Mouse (Mus musculus) midbrain, embryonic 13.5 days (tissue): ENCODE measurements around the gene Dock8. TPM values are rescaled to one million over a fixed set of nuclear protein-coding genes. Genes with fewer than 3 reads are reported as not detected.
A peak's percentile ranks its signal among the peaks of the same experiment; 100 is the strongest.

ENCODE experiments used
- ATAC-seq: fragments of 200-750 bp; cut with Nextera tagmentation; 2 replicates; pipeline ENCODE4 v1.8.0; 2017; ENCODE audit warnings: mild to moderate bottlenecking, moderate TSS enrichment, moderate library complexity
- H3K27ac ChIP-seq: fragments of 300-500 bp; sonication (generic); 2 replicates; pipeline ENCODE4 v1.5.1; 2015; ENCODE audit warnings: inconsistent platforms, mild to moderate bottlenecking, moderate library complexity
- H3K27me3 ChIP-seq: fragments of 300-500 bp; sonication (generic); 2 replicates; pipeline ENCODE4 v1.6.1; 2015; ENCODE audit warnings: mild to moderate bottlenecking, inconsistent platforms
- H3K36me3 ChIP-seq: fragments of 300-500 bp; sonication (generic); 2 replicates; pipeline ENCODE4 v1.6.1; 2015; ENCODE audit warnings: mild to moderate bottlenecking, inconsistent platforms
- H3K4me1 ChIP-seq: fragments of 300-500 bp; sonication (generic); replicated peaks from 2 replicates; pipeline ENCODE4 v1.6.1; 2015; ENCODE audit warnings: inconsistent platforms
- H3K4me2 ChIP-seq: fragments of 300-500 bp; sonication (generic); replicated peaks from 2 replicates; pipeline ENCODE4 v1.6.1; 2015; ENCODE audit warnings: moderate library complexity, mild to moderate bottlenecking, inconsistent platforms
- H3K4me3 ChIP-seq: fragments of 300-500 bp; sonication (generic); replicated peaks from 2 replicates; pipeline ENCODE4 v1.5.1; 2015; ENCODE audit warnings: mild to moderate bottlenecking, inconsistent platforms
- H3K9ac ChIP-seq: fragments of 300-500 bp; sonication (generic); replicated peaks from 2 replicates; pipeline ENCODE4 v1.6.1; 2015; ENCODE audit warnings: mild to moderate bottlenecking, inconsistent platforms
- H3K9me3 ChIP-seq: fragments of 300-500 bp; sonication (generic); 2 replicates; pipeline ENCODE4 v1.6.1; 2016; ENCODE audit warnings: mild to moderate bottlenecking, inconsistent platforms
- WGBS: fragments of 180-500 bp; shearing (Covaris S2); methylation state at CpG from one replicate; pipeline ENCODE4 v1.1.7; 2015; 5-methylcytosine and 5-hydroxymethylcytosine counted together
- polyA plus RNA-seq: library from polyadenylated mRNA; unstranded; fragments of >200 nt; fragmentation: Nextera tagmentation; extraction: Ambion mirVana; gene quantifications from 2 replicates; pipeline ENCODE4 v1.2.1, GENCODE M21; 2015

Gene Dock8
- polyA plus RNA-seq, 1 experiment from 2014 or later = 0.46 TPM

DNA sequence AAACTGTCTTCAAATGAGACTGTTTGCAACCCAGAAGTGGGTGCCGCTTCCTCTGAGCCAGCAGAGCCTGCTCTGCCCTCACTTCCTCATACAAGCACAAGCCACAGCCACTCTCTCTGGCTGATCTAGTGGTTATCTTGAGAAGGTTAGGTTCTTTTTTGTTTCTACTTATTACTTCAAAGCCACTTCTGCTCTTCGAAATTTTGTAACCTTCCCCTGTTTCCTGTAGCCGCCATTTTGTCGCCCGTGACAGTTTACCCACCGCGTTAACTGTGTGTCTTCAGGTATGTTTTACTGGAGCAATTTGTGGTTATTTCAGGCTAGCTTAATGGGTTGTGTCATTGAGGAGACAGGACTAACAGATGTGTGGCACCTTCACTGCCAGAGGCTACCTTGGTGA is 53.0 kb downstream of the Dock8 start:
- WGBS = 96% methylated on average over 7 of the region's 7 CpGs

DNA sequence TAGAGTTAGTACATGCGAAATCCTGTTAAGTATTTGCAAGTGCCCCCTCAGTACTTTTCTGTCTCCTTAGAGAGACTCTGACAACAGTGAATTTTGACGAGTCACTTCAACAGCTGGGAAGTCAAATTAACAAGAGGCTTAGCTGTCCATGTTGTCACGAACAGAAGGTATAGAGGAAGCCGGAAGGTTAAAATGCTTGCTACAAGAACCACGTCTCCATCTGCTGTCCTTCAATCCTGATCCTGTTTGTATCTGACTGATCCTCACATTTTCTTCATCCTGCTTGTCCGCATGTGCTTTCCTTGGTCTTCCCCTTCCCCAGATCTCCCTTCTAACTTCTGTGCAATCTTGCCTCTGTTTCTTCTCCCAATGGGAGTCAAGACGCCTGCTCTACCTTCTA is 53.8 kb downstream of the Dock8 start:
- no peaks in the 10 kb centered on the region for H3K9me3 ChIP-seq
- ATAC-seq = no peak
- no peaks in the 10 kb centered on the region for H3K27me3 ChIP-seq

More for the DNA sequence above, 53.0 kb downstream of the Dock8 start:
- H3K4me3 ChIP-seq = no peak overlapping the region
- no peaks in the 10 kb centered on the region for H3K36me3 ChIP-seq
- H3K9ac ChIP-seq = no peak overlapping the region
- no peak for ATAC-seq
- H3K27me3 ChIP-seq = no peaks in the 10 kb centered on the region
- no peaks in the 10 kb centered on the region for H3K9me3 ChIP-seq
- no peak overlapping the region for H3K4me2 ChIP-seq
- H3K27ac ChIP-seq = no peak overlapping the region
- no peaks in the 10 kb centered on the region for H3K4me1 ChIP-seq

DNA sequence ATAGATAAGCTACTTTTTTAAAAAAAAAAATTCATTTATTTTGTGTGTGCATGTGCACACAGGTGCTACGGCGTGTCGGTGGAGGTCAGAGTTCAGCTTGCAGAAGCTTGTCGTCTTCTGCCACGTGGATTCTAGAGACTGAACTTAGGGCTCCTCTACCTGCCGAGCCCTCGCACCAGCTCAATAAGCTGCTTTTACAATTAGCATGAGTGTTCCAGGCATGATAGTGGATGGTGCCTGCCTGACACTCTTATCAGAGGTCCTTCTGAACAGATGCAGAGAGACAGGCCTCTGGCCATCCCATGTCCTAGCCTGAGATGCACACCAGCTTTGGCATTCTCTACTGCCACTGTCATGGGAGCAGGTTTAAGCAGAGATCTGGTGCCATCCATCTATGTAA is 55.7 kb downstream of the Dock8 start:
- H3K27me3 ChIP-seq = no peaks in the 10 kb centered on the region
- ATAC-seq = no peak
- H3K9me3 ChIP-seq = no peaks in the 10 kb centered on the region
- H3K4me2 ChIP-seq = no peak overlapping the region
- H3K36me3 ChIP-seq = no peaks in the 10 kb centered on the region
- no peak overlapping the region for H3K4me3 ChIP-seq
- peaks cover 3% of the 10 kb centered on the region for H3K4me1 ChIP-seq
- 94% methylated on average over 7 of the region's 7 CpGs for WGBS
- H3K27ac ChIP-seq = no peak overlapping the region
- no peak overlapping the region for H3K9ac ChIP-seq

More for the DNA sequence above, 53.8 kb downstream of the Dock8 start:
- Histone ChIP-seq H3K4me2 (no peak overlapping the region), H3K9ac (no peak overlapping the region), H3K36me3 (no peaks in the 10 kb centered on the region), H3K27ac (no peak overlapping the region), H3K4me1 (no peaks in the 10 kb centered on the region), H3K4me3 (no peak overlapping the region)
- WGBS = 68% methylated on average over 7 of the region's 7 CpGs

DNA sequence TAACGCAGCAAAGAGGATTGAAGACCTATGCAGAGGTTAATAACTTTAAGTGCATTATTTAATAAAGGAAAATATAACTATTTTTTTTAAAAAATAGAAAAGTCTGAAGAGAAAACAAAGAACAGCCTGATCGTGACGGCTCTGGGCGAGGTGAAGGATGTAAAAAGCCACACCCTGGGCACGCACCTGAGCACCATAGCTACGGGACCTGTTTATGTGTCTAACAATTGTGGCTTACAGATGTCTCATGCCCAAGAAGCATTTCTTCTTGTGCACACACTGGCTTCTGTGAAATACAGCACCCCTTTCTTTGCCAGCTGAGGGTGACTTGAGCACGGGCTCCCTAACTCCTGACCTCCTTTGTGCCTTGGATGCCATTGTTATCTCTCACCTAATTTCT is 56.2 kb downstream of the Dock8 start:
- no peaks in the 10 kb centered on the region for H3K27me3 ChIP-seq
- no peak overlapping the region for H3K9ac ChIP-seq
- H3K4me1 ChIP-seq = peaks cover 8% of the 10 kb centered on the region
- no peak overlapping the region for H3K4me3 ChIP-seq
- no peaks in the 10 kb centered on the region for H3K9me3 ChIP-seq
- H3K36me3 ChIP-seq = no peaks in the 10 kb centered on the region
- no peak overlapping the region for H3K4me2 ChIP-seq
- H3K27ac ChIP-seq = no peak overlapping the region
- 94% methylated on average over 7 of the region's 7 CpGs for WGBS
- no peak for ATAC-seq

DNA sequence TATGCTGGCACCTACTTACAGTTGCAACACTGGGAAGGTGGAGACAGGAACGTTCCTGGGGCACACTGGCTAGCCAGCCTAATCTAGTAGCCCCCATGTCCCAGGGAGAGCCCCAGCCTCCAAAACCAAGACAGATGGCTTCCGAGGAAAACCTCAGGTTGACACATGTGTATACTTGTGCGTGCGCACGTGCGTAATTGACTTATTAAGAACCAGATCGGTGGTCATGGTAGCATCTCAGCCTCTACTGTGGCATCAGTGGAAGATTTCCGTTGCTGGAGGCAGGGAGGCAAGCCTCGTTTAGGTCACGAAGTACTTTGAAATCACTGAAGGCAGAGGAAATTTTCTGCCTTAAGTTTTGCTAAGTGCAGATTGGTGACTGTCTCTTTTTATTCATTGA is 56.9 kb downstream of the Dock8 start:
- no peak for ATAC-seq
- Histone ChIP-seq H3K4me3 (no peak overlapping the region), H3K36me3 (no peaks in the 10 kb centered on the region), H3K9me3 (no peaks in the 10 kb centered on the region), H3K4me2 (no peak overlapping the region), H3K9ac (no peak overlapping the region), H3K4me1 (peaks cover 8% of the 10 kb centered on the region), H3K27ac (no peak overlapping the region), H3K27me3 (no peaks in the 10 kb centered on the region)
- WGBS = 91% methylated on average over 10 of the region's 10 CpGs

DNA sequence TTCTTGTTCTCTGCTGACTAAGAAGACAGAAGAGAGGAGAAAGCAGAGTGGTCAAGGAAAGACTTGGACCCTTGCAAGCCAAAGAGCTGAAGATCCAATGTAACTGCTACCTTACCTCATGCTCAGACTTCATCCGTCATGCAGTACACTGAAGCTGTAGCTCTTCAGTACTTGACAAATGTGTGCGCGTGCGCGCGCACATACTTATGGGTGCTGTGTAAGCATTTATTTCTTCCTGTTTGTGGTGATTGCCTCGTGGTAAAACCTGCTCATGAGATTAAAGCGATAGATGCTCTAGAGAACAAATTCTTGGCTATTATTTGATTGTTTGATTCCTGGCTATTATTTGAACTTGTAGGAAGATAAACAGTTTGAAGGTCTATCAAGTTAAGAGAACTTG is 58.5 kb downstream of the Dock8 start:
- ATAC-seq = no peak
- Histone ChIP-seq H3K9me3 (no peaks in the 10 kb centered on the region), H3K27ac (no peak overlapping the region), H3K36me3 (no peaks in the 10 kb centered on the region), H3K9ac (no peak overlapping the region), H3K27me3 (no peaks in the 10 kb centered on the region), H3K4me3 (no peak overlapping the region), H3K4me2 (no peak overlapping the region), H3K4me1 (peaks cover 8% of the 10 kb centered on the region)
- WGBS = 94% methylated on average over 8 of the region's 8 CpGs

DNA sequence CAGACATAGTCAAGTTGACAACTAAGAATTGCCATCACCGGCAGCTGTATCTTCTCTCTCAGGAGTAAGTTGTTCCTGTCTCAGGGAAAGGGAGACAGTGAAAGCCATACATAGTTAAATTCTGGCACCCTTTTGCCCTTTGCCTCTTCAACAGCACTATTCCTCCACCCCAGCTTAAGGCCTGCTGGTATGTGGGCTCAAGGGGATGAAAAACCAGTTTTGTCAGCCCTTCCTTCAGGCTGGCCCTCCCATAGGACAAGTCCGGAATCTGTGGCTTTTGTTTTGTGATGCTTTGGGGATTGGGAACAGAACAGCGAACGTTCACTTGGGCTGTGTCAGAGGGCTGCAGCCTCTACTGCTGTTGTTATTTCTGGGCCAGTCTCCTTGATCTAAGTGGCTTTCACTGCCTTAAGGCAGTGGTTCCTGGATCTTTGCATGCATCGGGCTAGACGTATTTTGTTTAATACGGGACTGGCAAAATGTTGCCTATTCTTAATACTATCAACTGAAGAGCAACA is 60.6 kb downstream of the Dock8 start:
- no peaks in the 10 kb centered on the region for H3K36me3 ChIP-seq
- no peak for ATAC-seq
- no peak overlapping the region for H3K4me3 ChIP-seq
- 54% methylated on average over 7 of the region's 7 CpGs for WGBS
- no peak overlapping the region for H3K27ac ChIP-seq
- peak overlapping the region; percentile 24; the same call in 1 of the 2 replicates for H3K4me2 ChIP-seq
- H3K27me3 ChIP-seq = no peaks in the 10 kb centered on the region
- H3K9me3 ChIP-seq = no peaks in the 10 kb centered on the region
- no peak overlapping the region for H3K9ac ChIP-seq
- H3K4me1 ChIP-seq = peaks cover 8% of the 10 kb centered on the region

DNA sequence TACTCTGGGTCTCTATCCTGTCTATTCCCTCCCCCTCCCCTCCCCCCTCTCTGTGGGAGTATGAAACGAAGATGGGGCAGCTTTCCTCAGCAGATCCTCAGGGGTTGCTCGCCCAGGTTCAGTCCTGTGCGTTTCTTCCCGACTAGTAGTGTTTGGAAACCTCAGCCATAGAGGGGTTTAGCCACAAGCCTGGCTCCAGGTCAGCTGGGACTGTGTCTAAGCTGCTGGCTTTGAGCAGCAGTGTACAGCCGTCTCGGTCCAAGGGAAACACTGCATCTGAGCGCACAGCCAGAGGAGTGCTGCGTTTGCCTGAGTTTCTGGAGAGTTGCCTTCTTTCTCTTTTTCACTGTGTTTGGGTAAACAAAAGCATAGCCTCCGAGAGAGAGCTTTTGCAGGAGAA is 61.0 kb downstream of the Dock8 start:
- H3K36me3 ChIP-seq = no peaks in the 10 kb centered on the region
- ATAC-seq = peak; percentile 77
- H3K9ac ChIP-seq = no peak overlapping the region
- H3K27me3 ChIP-seq = no peaks in the 10 kb centered on the region
- peak overlapping the region; percentile 24; the same call in 1 of the 2 replicates for H3K4me2 ChIP-seq
- H3K9me3 ChIP-seq = no peaks in the 10 kb centered on the region
- WGBS = 18% methylated on average over 9 of the region's 9 CpGs
- no peak overlapping the region for H3K27ac ChIP-seq
- peaks cover 8% of the 10 kb centered on the region for H3K4me1 ChIP-seq
- H3K4me3 ChIP-seq = no peak overlapping the region

DNA sequence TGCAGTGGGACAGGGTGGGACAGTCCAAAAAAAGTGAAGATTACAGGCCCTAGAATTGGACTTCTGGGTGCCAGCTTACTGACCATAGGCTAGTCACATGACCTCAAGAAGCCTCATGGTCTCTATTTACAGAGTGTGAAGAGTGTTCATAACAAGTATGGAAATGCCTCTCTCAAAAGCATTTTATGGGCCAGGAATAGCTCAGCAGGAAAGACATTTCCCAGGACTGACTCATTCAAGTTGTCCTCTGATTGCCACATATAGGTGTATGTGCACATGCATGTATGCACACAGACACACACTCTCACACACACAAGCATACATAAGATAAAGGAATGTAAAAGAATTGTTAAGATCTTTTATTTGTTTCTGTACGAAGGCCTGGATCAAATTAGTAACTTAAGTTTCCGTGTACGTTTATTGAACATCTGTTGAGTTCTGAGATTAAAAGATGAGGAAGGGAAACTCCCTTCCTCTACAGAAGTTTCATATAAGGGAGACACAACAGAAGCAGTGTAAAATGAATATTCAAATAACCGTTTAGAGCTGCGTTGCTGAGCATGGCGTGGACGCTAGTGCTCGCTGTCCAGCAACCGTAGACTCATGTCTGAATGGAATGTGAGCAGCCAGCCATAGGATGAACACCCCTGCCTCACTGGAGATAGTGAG is 63.0 kb downstream of the Dock8 start:
- no peak overlapping the region for H3K4me3 ChIP-seq
- H3K9ac ChIP-seq = no peak overlapping the region
- no peak overlapping the region for H3K4me2 ChIP-seq
- no peak for ATAC-seq
- H3K9me3 ChIP-seq = no peaks in the 10 kb centered on the region
- WGBS = 94% methylated on average over 9 of the region's 9 CpGs
- peaks cover 8% of the 10 kb centered on the region for H3K4me1 ChIP-seq
- no peak overlapping the region for H3K27ac ChIP-seq
- no peaks in the 10 kb centered on the region for H3K27me3 ChIP-seq
- H3K36me3 ChIP-seq = no peaks in the 10 kb centered on the region

DNA sequence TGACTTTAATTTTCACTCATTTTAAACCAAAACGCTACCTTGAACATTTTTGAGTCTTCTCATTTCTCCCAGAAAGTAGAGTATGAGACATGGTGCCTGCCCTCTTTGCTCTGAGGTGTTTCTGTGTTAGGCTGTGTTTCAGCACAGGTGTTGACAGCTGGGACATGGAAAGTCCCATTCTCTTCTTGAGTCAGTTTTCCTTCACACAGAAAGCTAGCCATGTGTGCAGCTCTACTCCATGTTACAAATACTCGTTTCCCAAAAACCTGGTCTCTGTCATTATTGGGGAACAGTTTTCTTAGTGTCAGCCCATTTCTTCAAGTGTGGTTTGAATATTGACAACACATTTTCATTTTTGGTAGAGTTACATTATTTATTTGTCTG is 63.5 kb downstream of the Dock8 start:
- ATAC-seq = no peak
- H3K9me3 ChIP-seq = no peaks in the 10 kb centered on the region
- WGBS = 79% methylated on average over 2 of the region's 2 CpGs
- no peak overlapping the region for H3K9ac ChIP-seq
- H3K4me1 ChIP-seq = peaks cover 8% of the 10 kb centered on the region
- H3K27me3 ChIP-seq = no peaks in the 10 kb centered on the region
- no peaks in the 10 kb centered on the region for H3K36me3 ChIP-seq
- H3K4me2 ChIP-seq = no peak overlapping the region
- H3K27ac ChIP-seq = no peak overlapping the region
- no peak overlapping the region for H3K4me3 ChIP-seq

DNA sequence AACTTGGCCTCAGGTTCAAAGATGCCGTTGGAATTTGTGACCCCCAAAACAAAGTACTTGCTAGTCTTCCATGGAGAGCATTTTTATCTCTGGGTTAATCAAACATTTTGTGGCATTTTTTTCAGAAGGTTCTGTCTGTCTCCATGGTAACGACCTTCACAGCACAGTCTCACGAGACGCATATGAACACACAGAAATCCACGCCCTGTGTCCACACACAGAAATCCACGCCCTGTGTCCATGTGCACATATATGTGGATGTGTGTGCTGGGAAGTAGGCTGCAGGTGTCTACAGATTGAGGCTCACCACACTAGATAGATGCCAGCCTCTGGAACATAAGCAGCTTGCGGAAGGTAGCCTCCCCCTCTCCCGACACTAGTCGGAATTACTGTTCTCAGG is 66.9 kb downstream of the Dock8 start:
- no peak overlapping the region for H3K9ac ChIP-seq
- no peaks in the 10 kb centered on the region for H3K27me3 ChIP-seq
- no peaks in the 10 kb centered on the region for H3K36me3 ChIP-seq
- ATAC-seq = no peak
- no peaks in the 10 kb centered on the region for H3K4me1 ChIP-seq
- H3K4me2 ChIP-seq = no peak overlapping the region
- no peak overlapping the region for H3K4me3 ChIP-seq
- no peak overlapping the region for H3K27ac ChIP-seq
- no peaks in the 10 kb centered on the region for H3K9me3 ChIP-seq
- 71% methylated on average over 9 of the region's 9 CpGs for WGBS

DNA sequence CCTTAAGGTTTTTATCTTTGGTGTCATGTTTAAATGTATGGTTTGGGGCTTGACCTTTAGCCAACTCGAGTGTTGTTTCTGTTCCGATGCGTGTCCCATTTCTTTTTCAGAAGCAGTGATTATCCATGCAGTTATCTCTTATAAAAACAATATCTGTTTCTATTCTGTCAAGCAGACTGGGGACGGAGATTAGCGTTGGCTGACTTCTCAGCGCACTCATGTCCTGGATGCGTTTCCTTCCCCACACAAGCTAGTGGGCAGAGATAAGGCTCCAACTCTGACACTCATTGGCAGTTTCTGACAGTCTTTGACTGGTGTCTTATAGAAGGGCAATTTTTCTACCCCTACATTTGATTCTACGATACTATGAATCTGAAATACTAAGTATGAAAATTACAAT is 69.2 kb downstream of the Dock8 start:
- no peak overlapping the region for H3K4me2 ChIP-seq
- WGBS = 81% methylated on average over 8 of the region's 8 CpGs
- no peak overlapping the region for H3K27ac ChIP-seq
- no peaks in the 10 kb centered on the region for H3K27me3 ChIP-seq
- H3K36me3 ChIP-seq = no peaks in the 10 kb centered on the region
- no peaks in the 10 kb centered on the region for H3K9me3 ChIP-seq
- no peak overlapping the region for H3K4me3 ChIP-seq
- no peak overlapping the region for H3K9ac ChIP-seq
- ATAC-seq = no peak
- no peaks in the 10 kb centered on the region for H3K4me1 ChIP-seq

DNA sequence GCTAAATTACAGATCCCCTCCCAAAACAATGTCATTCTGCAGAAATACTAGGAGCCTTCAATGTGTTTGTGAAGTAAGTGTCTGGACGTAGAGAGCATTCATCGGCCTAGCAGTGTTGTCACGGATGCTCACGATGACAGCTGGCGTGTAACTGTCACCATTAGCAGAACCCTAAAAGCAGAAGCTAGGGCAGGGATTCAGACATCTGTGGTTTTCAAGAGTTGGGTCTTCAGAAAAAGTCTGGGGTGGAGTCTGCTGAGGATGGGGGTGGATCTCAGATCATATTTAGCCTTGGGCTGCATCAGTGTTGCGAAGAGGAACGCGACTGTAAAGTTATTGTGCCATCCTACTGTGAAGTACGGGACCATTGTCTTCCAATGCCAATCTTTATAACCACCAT is 73.2 kb downstream of the Dock8 start:
- Histone ChIP-seq H3K9me3 (no peaks in the 10 kb centered on the region), H3K4me2 (no peak overlapping the region), H3K4me3 (no peak overlapping the region), H3K27me3 (no peaks in the 10 kb centered on the region), H3K36me3 (no peaks in the 10 kb centered on the region), H3K4me1 (no peaks in the 10 kb centered on the region), H3K27ac (no peak overlapping the region), H3K9ac (no peak overlapping the region)
- ATAC-seq = no peak
- 92% methylated on average over 9 of the region's 9 CpGs for WGBS
